Mouse (Mus musculus) cortical plate, adult 2 months (tissue): Measurements from ENCODE around the gene Cse1l. TPM values are rescaled to one million over a fixed set of nuclear protein-coding genes. Genes with fewer than 3 reads are reported as not detected.

Source experiments
- H3K27ac ChIP-seq: fragments of 200-500 bp; 2 replicates; pipeline ENCODE4 v1.5.1; 2012; ENCODE audit warnings: low read length, control low read depth, inconsistent platforms; ENCODE audit not compliant: insufficient read depth
- H3K4me1 ChIP-seq: fragments of 200-500 bp; 2 replicates; pipeline ENCODE4 v1.6.1; 2011; ENCODE audit warnings: low read length; ENCODE audit not compliant: control insufficient read depth, insufficient read depth
- H3K4me3 ChIP-seq: fragments of 200-500 bp; 2 replicates; pipeline ENCODE4 v1.5.1; 2011; ENCODE audit warnings: mild to moderate bottlenecking, low read length, control low read depth; ENCODE audit not compliant: insufficient read depth
- CTCF ChIP-seq: fragments of 200-500 bp; IDR thresholded peaks from 2 replicates; pipeline ENCODE4 v1.5.1; 2011; ENCODE audit warnings: mild to moderate bottlenecking, control low read depth, low read length; ENCODE audit not compliant: insufficient read depth; ENCODE audit errors: extremely low read depth
- POLR2A ChIP-seq: fragments of 200-500 bp; IDR thresholded peaks from 2 replicates; pipeline ENCODE4 v1.6.1; 2011; ENCODE audit warnings: mild to moderate bottlenecking, low read length, control low read depth; ENCODE audit not compliant: insufficient read depth; ENCODE audit errors: extremely low read depth
- polyA plus RNA-seq: library from polyadenylated mRNA; depleted of rRNA; stranded (reverse); fragments of >200 nt; gene quantifications from 2 replicates; pipeline ENCODE4 v1.2.3, GENCODE M21; 2012; rRNA removed

The Cse1l gene
- polyA plus RNA-seq, 1 experiment, result 45.1 TPM

DNA sequence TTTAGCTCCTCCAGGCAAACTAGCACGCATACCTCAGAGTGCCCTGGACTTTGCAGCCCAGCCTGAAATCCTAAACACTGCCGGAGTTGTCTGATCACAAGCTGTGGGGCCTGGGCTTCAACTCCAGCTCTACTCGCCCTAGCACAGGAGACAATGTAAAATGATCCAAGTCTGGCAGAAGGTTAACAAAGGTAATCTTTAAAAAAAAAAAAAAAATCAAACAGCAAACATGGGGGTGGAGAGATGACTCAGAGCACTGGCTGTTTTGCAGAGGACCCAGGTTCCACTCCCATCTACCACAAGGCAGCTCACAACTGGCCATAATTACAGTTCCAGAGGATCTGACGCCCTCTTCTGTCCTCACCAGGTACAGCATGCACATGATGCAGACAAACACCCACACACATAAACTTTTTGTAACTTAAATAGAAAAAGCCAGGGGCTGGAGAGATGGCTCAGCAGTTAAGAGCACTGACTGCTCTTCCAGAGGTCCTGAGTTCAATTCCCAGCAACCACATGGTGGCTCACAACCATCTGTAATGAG is 77.6 kb downstream of the Cse1l start:
- TF ChIP-seq POLR2A (no peak), CTCF (no peak)
- H3K4me3 ChIP-seq, result no peak overlapping the region
- H3K4me1 ChIP-seq, result peaks cover 2% of the 10 kb centered on the region; the same call in 1 of the 2 replicates
- H3K27ac ChIP-seq, result no peak overlapping the region

DNA sequence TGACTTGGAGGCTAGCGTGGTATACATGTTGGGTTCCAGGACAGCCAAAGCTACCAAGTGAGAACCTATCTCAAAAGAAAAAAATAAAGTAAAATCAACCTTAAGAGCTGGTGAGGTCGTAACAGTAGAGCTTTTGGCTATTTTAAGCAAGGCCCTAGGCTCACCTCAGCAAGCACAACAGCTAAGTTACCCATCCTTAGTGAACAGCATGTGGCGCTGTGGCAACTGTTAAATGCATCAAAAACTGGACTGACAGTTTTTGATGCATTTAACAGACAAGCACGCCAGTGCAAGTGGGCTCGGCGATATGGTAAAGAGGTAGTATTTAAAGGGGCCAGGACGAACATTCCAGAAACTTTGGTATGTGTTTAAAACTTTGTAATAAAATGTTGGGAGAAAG is 85.0 kb downstream of the Cse1l start:
- no peak overlapping the region for H3K4me3 ChIP-seq
- no peak overlapping the region for H3K27ac ChIP-seq
- H3K4me1 ChIP-seq, result no peaks in the 10 kb centered on the region; the same call in 1 of the 2 replicates
- TF ChIP-seq CTCF, result no peak
- TF ChIP-seq POLR2A, result no peak

- Histone ChIP-seq H3K4me1 (peaks cover 3% of the 10 kb centered on the region; the same call in 1 of the 2 replicates), H3K4me3 (no peak overlapping the region), H3K27ac (no peak overlapping the region)
- TF ChIP-seq CTCF (no peak), POLR2A (no peak)
These were observed 86.1 kb downstream of the Cse1l start for GRCm38 (mm10) chr2:166991945-166992344.

DNA sequence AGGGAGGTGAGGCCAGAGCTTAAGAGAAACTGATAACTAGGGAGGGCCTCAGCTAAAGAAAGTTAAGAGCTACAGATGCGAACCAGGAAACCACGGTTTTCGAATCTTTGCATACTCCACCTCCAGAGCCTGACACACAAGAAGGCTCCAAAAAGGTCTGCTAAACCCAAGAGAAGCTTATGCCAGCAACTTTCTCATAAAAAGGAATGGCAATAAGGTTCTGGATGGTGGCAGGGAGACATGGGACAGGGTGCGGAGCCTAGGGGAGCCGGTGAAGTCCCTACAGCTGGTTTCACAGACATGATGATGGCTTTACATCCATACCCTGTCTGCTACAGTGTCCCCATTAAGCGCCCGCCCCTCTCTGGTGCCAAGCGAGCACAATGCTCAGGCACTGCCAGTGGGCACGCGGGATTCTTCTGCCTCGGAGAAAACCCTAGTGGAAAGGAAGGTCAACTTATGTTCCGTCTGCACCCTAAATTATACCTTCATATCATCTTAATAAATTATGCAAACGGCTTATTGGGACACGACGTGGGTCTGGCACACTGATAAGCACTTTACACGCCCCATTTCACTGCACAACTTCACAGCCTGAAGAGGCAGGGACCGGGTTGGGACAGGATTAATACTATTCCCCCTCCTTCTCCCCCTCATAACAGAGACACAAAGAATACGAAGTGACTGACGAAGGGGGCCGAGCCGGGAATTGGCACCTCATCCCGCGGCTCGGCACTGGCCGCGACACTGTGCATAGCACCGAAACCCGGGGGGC is 89.4 kb downstream of the Cse1l start:
- H3K4me1 ChIP-seq, result peaks cover 3% of the 10 kb centered on the region; the same call in 1 of the 2 replicates
- peak overlapping the region; percentile 96 for H3K27ac ChIP-seq
- TF ChIP-seq POLR2A, result no peak
- no peak for TF ChIP-seq CTCF
- peak overlapping the region; percentile 88 for H3K4me3 ChIP-seq

Other genes with a start within 250 kb of the Cse1l start
- gene Prex1, start 192.2 kb upstream of the Cse1l start, polyA plus RNA-seq, result 81.9 and 83.3 TPM in 2 replicates
- gene Trp53rkb, start 113.5 kb upstream of the Cse1l start, polyA plus RNA-seq, result 6.9 and 8.6 TPM in 2 replicates
- gene Arfgef2, start 100.5 kb upstream of the Cse1l start, polyA plus RNA-seq, result 22.9 and 24.3 TPM in 2 replicates
- gene Stau1, start 90.3 kb downstream of the Cse1l start, polyA plus RNA-seq, result 52.1 and 54.4 TPM in 2 replicates
- 34.9 and 35.6 TPM in 2 replicates for gene Ddx27, start 109.2 kb downstream of the Cse1l start, polyA plus RNA-seq
- gene Znfx1, start 157.0 kb downstream of the Cse1l start, polyA plus RNA-seq, result 35.1 and 37.1 TPM in 2 replicates